Mouse (Mus musculus) induced T-regulatory cell, adult 2 months (primary cell): ENCODE measurements around the gene Rab3a.

Experiments
- DNase-seq: peaks from one replicate; pipeline ENCODE4 v3.0.0-alpha.2; 2012; ENCODE audit warnings: low read depth

Rab3a gene

GRCm38 (mm10) chr8:70742176-70742575, 12.3 kb upstream of the Rab3a start:
- DNase-seq: no peak

GRCm38 (mm10) chr8:70742981-70743655, 11.4 kb upstream of the Rab3a start:
- DNase-seq: peak; percentile 53

DNA sequence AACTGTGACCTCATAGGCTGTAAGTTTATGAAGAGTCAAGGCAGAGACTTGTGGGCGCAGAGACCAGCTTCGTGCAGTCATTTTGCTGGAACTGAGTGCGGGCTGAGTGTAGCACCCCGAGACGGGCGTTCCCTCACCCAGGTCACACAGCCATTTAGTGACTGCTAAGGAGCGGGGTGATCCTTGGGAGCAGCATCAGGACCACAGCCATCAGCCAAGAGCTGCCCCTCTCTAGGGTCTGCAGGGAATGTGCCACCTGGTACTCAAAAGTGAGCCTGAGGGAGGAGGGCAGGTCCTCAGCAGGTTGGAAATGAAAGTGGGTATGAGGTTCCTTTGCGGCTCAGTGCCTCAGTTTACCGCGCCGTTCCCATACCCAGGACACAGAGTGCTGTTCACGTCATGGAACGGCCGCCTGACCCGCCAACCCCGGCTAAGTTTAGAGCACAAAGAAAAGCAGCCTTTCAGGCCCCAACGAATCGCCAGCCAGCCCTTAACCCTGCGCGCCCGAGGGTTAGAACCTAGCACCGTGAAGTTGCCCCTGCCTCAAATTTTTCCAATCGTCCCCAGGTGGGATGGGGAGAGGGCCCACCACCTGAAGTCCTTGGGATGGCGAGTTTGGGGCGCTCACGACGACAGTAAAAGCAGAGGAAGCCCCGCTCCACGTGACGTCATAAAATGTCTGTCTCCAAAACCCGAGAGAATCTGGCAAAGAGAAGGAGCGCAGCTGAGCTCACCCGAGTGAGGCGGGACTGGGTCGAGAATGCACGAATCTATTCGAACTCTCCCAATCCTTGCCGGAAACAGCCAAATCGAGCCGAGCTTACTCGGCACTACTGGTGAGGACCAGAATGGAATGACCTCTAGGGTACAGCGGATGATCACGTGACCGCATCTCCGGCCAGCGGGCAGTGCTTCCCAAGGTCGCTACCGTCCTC, 10.6 kb upstream of the Rab3a start:
- DNase-seq: peak; percentile 71

GRCm38 (mm10) chr8:70744806-70745205, 9.7 kb upstream of the Rab3a start:
- DNase-seq: peak; percentile 75

GRCm38 (mm10) chr8:70745691-70746220, 8.7 kb upstream of the Rab3a start:
- DNase-seq: no peak

GRCm38 (mm10) chr8:70746676-70747075, 7.8 kb upstream of the Rab3a start:
- no peak for DNase-seq

- no peak for DNase-seq
These were observed 7.1 kb upstream of the Rab3a start for GRCm38 (mm10) chr8:70747211-70747890.

DNA sequence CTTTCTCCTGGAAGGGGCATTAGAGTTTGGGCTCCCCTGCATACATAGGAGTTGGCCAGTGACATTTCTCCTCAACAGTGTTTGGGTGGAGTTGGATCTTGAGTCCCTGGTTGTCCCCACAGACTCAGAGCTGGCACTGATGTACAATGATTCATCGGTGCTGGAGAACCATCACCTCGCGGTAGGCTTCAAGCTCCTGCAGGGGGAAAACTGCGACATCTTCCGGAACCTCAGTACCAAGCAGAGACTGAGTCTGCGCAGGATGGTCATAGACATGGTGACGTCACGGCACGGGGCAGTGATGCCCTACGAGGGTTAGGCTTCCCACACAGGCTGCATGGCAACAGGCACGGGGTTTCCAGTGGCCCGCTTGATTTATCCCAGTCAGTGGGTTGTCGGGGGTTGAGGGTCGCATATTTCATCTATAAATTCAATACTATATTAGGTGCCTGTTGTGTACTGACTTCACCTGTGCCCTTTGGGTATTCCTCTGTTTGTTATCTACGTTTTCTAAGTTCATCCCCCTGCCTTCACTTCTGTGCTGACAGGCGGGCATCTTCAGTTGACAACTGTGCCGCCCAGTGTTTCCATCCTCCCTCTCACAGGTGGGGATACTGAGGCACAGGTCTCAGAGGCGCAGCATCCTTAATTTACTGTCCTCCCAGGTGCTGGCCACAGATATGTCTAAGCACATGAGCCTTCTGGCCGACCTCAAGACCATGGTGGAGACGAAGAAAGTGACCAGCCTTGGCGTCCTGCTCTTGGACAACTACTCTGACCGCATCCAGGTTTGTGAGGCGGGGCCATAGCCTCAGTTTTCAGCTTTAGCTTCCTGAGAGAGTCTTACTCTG, 6.0 kb upstream of the Rab3a start:
- no peak for DNase-seq

- no peak for DNase-seq
These were observed 5.3 kb upstream of the Rab3a start for GRCm38 (mm10) chr8:70749097-70749674.

DNA sequence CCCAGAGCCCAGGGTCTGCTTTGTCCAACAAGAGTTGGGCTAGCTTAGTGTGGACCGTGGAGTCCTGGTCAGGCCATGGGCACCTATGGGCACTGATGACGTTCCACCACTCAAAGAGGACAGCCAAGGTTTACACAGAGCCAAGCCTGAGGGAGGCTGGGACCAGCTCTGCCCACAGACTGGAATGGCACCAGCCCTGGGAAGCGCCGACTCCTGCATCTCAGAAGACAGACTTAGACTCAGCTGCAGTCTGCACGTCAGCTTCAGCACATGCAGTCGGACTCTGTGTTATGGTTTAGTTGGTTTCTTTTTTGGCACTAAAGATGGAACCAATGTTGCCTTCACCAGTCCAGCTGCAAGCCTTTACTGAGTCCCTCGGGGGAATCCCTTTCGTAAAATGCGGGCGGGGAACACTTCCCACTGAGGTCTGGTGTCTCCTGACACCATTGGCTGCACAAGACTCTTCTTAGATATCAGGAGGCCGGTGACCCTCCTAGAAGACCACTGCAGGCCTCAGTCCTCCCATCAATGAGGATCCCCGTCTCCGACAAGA, 4.3 kb upstream of the Rab3a start:
- DNase-seq: no peak

DNA sequence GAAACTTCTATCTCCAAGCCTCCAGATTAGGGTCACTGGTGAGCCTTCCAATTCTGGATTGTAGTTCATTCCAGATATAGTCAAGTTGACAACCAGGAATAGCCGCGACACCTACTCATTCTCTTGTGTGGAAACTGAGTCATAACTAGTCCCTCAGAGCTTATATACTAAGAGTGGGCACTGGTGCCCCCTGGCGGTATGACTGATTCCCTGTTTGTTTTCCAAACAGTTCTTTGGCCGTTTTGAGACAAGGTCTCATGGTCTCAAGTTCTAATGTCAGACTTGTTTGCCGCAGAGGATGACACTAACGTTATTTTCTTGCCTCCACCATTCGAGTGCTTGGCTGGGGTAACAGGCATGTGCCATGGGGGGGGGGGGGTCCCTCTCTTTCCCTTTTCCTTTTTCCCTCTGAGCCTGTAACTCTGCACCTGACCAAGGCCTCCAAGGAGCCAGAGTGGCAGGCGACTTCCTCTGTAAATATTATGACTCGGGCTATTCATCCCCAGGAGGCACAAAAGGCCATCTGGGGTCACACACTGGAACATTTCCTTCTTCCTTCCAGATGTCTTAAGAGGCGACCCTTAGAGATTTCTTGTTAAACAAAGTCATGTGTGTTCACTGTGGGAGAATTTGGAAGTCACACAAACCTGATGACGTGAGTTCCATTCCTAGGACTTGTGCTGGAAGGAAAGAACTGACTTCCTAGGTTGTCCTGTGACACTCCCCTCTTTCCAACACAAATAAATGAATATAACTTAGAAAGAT, 2.3 kb upstream of the Rab3a start:
- DNase-seq: peak; percentile 89

DNA sequence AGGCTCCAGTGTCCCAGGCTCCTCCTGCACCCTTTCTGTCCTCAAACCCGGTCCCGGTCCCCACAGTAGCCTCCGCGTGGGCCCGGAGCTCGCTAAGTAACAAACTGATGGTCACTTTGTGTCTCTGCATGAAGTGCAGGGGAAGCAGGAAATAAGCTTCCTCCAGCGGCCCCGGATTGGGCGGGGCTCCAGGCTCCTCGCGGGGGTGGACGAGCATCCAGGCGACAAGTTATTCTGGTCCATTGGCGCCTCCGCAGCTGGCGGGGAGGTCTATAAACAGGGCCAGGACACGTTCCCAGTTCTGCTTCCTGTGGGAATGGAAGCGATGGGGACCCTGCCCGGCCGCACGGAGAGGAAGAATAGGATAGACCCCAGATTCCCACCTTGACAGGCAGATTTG, 1.3 kb upstream of the Rab3a start:
- peak; percentile 81 for DNase-seq

DNA sequence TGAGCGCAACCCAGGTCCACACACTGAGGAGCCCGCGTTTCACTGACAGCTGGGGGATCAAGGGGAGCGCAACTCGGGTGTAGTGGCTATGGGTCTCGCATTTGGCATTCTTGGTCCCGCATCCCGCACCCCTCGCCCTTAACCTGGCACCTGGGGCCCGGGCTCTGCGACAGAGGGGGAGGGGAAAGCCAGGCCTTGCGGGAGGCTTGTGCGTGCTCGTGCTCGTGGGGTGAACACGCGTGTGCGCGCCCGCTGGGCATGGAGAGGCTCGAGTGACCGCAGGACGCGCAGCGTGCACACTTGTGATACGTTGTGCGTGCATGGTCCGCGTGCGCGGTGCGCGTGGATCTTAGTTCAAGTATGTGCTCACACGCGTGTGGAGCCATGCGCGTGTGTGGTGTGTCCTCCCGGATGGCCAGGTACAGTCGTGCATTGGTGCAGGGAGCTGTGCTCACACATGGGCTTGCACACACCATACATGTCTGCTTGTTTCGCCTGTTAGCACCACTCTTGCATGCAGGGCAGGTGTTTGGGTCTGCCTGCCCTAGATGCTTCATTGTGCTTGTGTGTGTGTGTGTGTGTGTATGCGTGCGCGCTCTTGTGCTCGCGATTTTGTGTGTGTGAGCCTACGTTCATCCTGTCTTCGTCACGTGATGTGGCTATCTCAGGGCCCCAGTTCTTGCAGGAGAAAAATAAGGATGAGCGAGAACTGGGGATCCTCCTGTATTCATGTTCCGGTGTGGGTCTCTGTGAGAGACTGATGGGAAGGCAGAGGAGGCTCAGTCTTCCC, 587 bp downstream of the Rab3a start:
- DNase-seq: peak; percentile 76

DNA sequence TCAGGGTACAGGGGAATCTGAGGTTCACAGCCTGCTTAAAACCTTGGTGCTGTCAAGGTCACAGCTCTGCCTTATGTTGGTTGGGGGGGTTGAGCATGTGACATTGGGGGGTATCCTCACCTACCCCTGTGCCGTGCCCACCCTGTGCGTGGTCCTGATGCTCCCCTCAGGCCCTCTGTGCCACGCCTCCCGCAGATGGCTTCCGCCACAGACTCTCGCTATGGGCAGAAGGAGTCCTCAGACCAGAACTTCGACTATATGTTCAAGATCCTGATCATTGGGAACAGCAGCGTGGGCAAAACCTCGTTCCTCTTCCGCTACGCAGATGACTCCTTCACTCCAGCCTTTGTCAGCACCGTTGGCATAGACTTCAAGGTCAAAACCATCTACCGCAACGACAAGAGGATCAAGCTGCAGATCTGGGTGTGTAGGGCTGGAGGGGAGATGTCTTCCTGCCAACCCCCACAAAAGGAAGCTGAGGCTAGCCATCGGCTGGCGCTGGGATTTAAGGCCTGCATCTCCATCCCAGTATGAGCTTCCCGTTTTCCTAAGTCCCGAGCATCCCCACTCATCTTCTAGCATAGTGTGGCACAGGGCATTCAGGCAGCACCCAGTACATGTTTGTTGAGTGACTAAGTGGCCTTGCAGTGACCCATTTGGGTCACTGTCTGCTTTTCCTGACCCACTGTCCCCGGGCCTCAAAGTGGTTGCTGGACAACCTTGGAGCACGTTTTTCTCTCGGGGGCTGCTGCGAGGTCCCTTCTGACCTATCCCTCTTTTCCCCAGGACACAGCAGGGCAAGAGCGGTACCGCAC, 1.4 kb downstream of the Rab3a start:
- no peak for DNase-seq

GRCm38 (mm10) chr8:70756476-70757040, 2.1 kb downstream of the Rab3a start:
- no peak for DNase-seq

DNA sequence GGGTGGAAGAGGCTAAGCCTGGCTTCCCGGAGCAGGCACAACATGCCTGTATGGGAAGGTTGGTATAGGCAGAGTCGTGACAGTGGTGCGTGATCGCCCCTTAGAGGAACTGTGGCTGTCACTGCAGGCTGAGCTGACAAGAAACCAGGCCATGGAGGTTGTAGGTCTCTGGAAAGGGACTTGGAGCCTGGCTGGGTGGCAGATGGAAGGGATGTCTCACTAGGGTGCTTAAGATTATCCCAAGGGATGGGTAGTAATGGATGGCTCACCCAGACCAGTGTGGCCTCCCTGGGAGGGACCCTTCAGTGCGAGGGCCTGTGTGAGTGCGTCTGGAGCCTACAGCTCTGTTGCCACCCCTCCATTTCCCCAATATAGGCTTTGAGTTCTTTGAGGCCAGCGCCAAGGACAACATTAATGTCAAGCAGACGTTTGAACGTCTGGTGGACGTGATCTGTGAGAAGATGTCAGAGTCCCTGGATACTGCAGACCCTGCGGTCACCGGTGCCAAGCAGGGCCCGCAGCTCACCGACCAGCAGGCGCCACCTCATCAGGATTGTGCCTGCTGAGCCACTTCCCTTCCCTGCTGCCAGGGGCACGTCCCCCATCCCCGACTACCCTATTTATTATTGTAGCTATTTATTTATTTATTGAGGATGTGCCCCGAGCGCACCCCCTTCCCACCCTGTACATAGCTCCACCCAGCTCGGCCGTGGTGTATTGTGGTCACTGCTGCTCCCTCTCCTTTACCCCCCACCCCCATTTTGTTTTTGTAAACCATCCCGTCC, 3.2 kb downstream of the Rab3a start:
- peak; percentile 55 for DNase-seq

DNA sequence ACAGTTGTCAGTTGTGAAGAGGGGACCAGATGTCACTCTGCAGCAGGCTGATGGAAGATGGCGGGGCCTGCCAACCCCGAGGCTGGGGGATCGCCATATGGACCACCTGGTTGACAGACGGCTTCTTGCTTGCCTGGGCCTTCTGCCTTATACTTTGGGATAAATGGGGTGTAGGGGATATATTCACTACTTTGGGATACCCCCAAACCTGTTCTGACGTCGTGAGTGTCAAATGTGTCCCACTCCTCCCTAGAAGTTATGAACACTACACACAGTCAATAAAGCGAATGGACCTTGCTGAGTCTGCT, 3.8 kb downstream of the Rab3a start:
- no peak for DNase-seq
